Mouse (Mus musculus): ENCODE results near the gene Vmn2r100. TPM values are rescaled to one million over a fixed set of nuclear protein-coding genes. Genes with fewer than 3 reads are reported as not detected.

Gene Vmn2r100
- not detected for total RNA-seq (2021)
- long read RNA-seq, experiment 1, result 0 reads
- long read RNA-seq, experiment 2, result 0 reads

GRCm38 (mm10) chr17:19504432-19504831, at the start of gene Vmn2r100:
Vmn2r100 (plus strand) TSS chr17:19504732.
- no peak for DNase-seq
- intact Hi-C loops (cut with DNase I), result no loop called here

GRCm38 (mm10) chr17:19482866-19483265, 21.7 kb upstream of the Vmn2r100 start:
- DNase-seq, result no peak
- intact Hi-C loops (cut with DNase I), result no loop called here

- intact Hi-C loops (cut with DNase I), result no loop called here
- no peak for DNase-seq
Observed at GRCm38 (mm10) chr17:19576927-19577326, 72.4 kb downstream of the Vmn2r100 start, which contains the start of gene Vmn2r101. Vmn2r101 (plus strand) TSS chr17:19577227.

Other genes with a start within 250 kb of the Vmn2r100 start
- gene Vmn2r99, start 142.8 kb upstream of the Vmn2r100 start, total RNA-seq (2021), result not detected
- not detected for gene Vmn2r101, start 72.5 kb downstream of the Vmn2r100 start, total RNA-seq (2021)
- gene Vmn2r102, start 155.6 kb downstream of the Vmn2r100 start, total RNA-seq (2021), result not detected